Mouse (Mus musculus) neural tube, embryonic 11.5 days (tissue): ENCODE measurements at regions not wholly inside any gene's neighbourhood (a gene's known extent, or its start where the extent isn't known, plus 50 kb on each side); places are given as distances from the start of the nearest gene placed in this dataset.

ENCODE experiments used
- ATAC-seq: fragments of 200-750 bp; cut with Nextera tagmentation; 2 replicates; pipeline ENCODE4 v1.8.0; 2017; ENCODE audit warnings: moderate number of reproducible peaks, mild to moderate bottlenecking, moderate TSS enrichment, moderate library complexity; ENCODE audit not compliant: insufficient read depth, low FRiP score, low TSS enrichment
- DNase-seq: peaks from one replicate; pipeline ENCODE4 v3.0.0-alpha.2; 2015; ENCODE audit warnings: low spot score
- H3K27ac ChIP-seq: fragments of 300-500 bp; sonication (generic); 2 replicates; pipeline ENCODE4 v1.5.1; 2014; ENCODE audit warnings: low read depth, mild to moderate bottlenecking, low read length
- H3K27me3 ChIP-seq: fragments of 300-500 bp; sonication (generic); 2 replicates; pipeline ENCODE4 v1.6.1; 2014; ENCODE audit warnings: mild to moderate bottlenecking, low read length, mixed read lengths; ENCODE audit not compliant: control insufficient read depth, insufficient read depth
- H3K36me3 ChIP-seq: fragments of 300-500 bp; sonication (generic); 2 replicates; pipeline ENCODE4 v1.6.1; 2014; ENCODE audit warnings: mild to moderate bottlenecking, low read length, moderate library complexity, mixed read lengths; ENCODE audit not compliant: control insufficient read depth, insufficient read depth
- H3K4me1 ChIP-seq: fragments of 300-500 bp; sonication (generic); 2 replicates; pipeline ENCODE4 v1.6.1; 2014; ENCODE audit warnings: low read length, mixed read lengths; ENCODE audit not compliant: control insufficient read depth, insufficient read depth
- H3K4me2 ChIP-seq: fragments of 300-500 bp; sonication (generic); 2 replicates; pipeline ENCODE4 v1.6.1; 2014; ENCODE audit warnings: low read depth, mild to moderate bottlenecking, moderate library complexity
- H3K4me3 ChIP-seq: fragments of 300-500 bp; sonication (generic); 2 replicates; pipeline ENCODE4 v1.5.1; 2014; ENCODE audit warnings: low read depth, low read length
- H3K9ac ChIP-seq: fragments of 300-500 bp; sonication (generic); 2 replicates; pipeline ENCODE4 v1.6.1; 2014; ENCODE audit warnings: mild to moderate bottlenecking, low read length
- H3K9me3 ChIP-seq: fragments of 300-500 bp; sonication (generic); 2 replicates; pipeline ENCODE4 v1.6.1; 2016; ENCODE audit warnings: low read length; ENCODE audit not compliant: control insufficient read depth
- WGBS: fragments of 180-500 bp; shearing (Covaris S2); extraction: QIAGEN DNeasy Blood & Tissue Kit; methylation state at CpG from one replicate; pipeline ENCODE4 v1.1.7; 2014; 5-methylcytosine and 5-hydroxymethylcytosine counted together

GRCm38 (mm10) chr7:133521936-133522335, 80.0 kb downstream of the Tex36 start:
- H3K4me2 ChIP-seq, result no peak overlapping the region
- ATAC-seq, result no peak
- no peak overlapping the region for H3K4me3 ChIP-seq
- whole genome bisulfite sequencing, result 92% methylated on average over 3 of the region's 3 CpGs
- H3K27me3 ChIP-seq, result no peaks in the 10 kb centered on the region
- H3K27ac ChIP-seq, result no peak overlapping the region
- H3K9ac ChIP-seq, result no peak overlapping the region
- no peaks in the 10 kb centered on the region for H3K4me1 ChIP-seq
- H3K9me3 ChIP-seq, result no peaks in the 10 kb centered on the region
- no peaks in the 10 kb centered on the region for H3K36me3 ChIP-seq
- DNase-seq, result no peak

- WGBS, result 87% methylated on average over 3 of the region's 3 CpGs
- DNase-seq (no peak), ATAC-seq (no peak)
- Histone ChIP-seq H3K9ac (no peak overlapping the region), H3K4me2 (no peak overlapping the region), H3K4me3 (no peak overlapping the region), H3K9me3 (no peaks in the 10 kb centered on the region), H3K36me3 (no peaks in the 10 kb centered on the region), H3K4me1 (no peaks in the 10 kb centered on the region), H3K27me3 (no peaks in the 10 kb centered on the region), H3K27ac (no peak overlapping the region)
Measured at GRCm38 (mm10) chr7:133518926-133519325, 83.0 kb downstream of the Tex36 start.

- H3K27me3 ChIP-seq, result no peaks in the 10 kb centered on the region
- H3K9me3 ChIP-seq, result no peaks in the 10 kb centered on the region
- 87% methylated on average over 5 of the region's 5 CpGs for WGBS
- H3K27ac ChIP-seq, result no peak overlapping the region
- ATAC-seq (no peak), DNase-seq (no peak)
- no peaks in the 10 kb centered on the region for H3K36me3 ChIP-seq
- no peak overlapping the region for H3K9ac ChIP-seq
- no peak overlapping the region for H3K4me2 ChIP-seq
- H3K4me3 ChIP-seq, result no peak overlapping the region
- no peaks in the 10 kb centered on the region for H3K4me1 ChIP-seq
Measured at GRCm38 (mm10) chr7:133517576-133517975, 84.4 kb downstream of the Tex36 start.

- Histone ChIP-seq H3K27ac (no peak overlapping the region), H3K4me3 (no peak overlapping the region), H3K27me3 (no peaks in the 10 kb centered on the region), H3K4me1 (no peaks in the 10 kb centered on the region), H3K9me3 (no peaks in the 10 kb centered on the region), H3K36me3 (no peaks in the 10 kb centered on the region), H3K9ac (no peak overlapping the region), H3K4me2 (no peak overlapping the region)
- ATAC-seq (no peak), DNase-seq (peak; percentile 31)
- WGBS, result 60% methylated on average over 5 of the region's 5 CpGs
Measured at GRCm38 (mm10) chr7:133510926-133511325, 91.0 kb downstream of the Tex36 start.

- no peak for ATAC-seq
- H3K4me2 ChIP-seq, result no peak overlapping the region
- H3K9ac ChIP-seq, result no peak overlapping the region
- H3K4me3 ChIP-seq, result no peak overlapping the region
- 54% methylated on average over 4 of the region's 4 CpGs for WGBS
- DNase-seq, result no peak
- no peak overlapping the region for H3K27ac ChIP-seq
- H3K4me1 ChIP-seq, result no peaks in the 10 kb centered on the region
- no peaks in the 10 kb centered on the region for H3K36me3 ChIP-seq
- H3K9me3 ChIP-seq, result no peaks in the 10 kb centered on the region
- no peaks in the 10 kb centered on the region for H3K27me3 ChIP-seq
Measured at GRCm38 (mm10) chr7:133509486-133509885, 92.5 kb downstream of the Tex36 start.

GRCm38 (mm10) chr7:133508370-133509012, 93.5 kb downstream of the Tex36 start:
- Histone ChIP-seq H3K9ac (no peak overlapping the region), H3K9me3 (no peaks in the 10 kb centered on the region), H3K27me3 (no peaks in the 10 kb centered on the region), H3K27ac (no peak overlapping the region), H3K4me1 (no peaks in the 10 kb centered on the region), H3K4me2 (no peak overlapping the region), H3K36me3 (no peaks in the 10 kb centered on the region), H3K4me3 (no peak overlapping the region)
- 73% methylated on average over 11 of the region's 11 CpGs for WGBS
- ATAC-seq (no peak), DNase-seq (no peak)

- H3K27me3 ChIP-seq, result no peaks in the 10 kb centered on the region
- 89% methylated on average over 2 of the region's 2 CpGs for WGBS
- H3K9ac ChIP-seq, result no peak overlapping the region
- DNase-seq (no peak), ATAC-seq (no peak)
- H3K4me2 ChIP-seq, result no peak overlapping the region
- H3K4me1 ChIP-seq, result 0 out of 2 replicates have a peak, but pooled peaks cover 3% of the 10 kb centered on the region
- H3K9me3 ChIP-seq, result no peaks in the 10 kb centered on the region
- H3K4me3 ChIP-seq, result no peak overlapping the region
- no peak overlapping the region for H3K27ac ChIP-seq
- no peaks in the 10 kb centered on the region for H3K36me3 ChIP-seq
Measured at GRCm38 (mm10) chr7:133505628-133506027, 96.3 kb downstream of the Tex36 start.

GRCm38 (mm10) chr7:133503946-133504345, 98.0 kb downstream of the Tex36 start:
- no peak overlapping the region for H3K27ac ChIP-seq
- H3K27me3 ChIP-seq, result 0 out of 2 replicates have a peak, but pooled peaks cover 3% of the 10 kb centered on the region
- H3K4me1 ChIP-seq, result 0 out of 2 replicates have a peak, but pooled peaks cover 3% of the 10 kb centered on the region
- H3K4me2 ChIP-seq, result no peak overlapping the region
- ATAC-seq (no peak), DNase-seq (no peak)
- H3K36me3 ChIP-seq, result no peaks in the 10 kb centered on the region
- no peak overlapping the region for H3K4me3 ChIP-seq
- WGBS, result 88% methylated on average over 5 of the region's 5 CpGs
- no peak overlapping the region for H3K9ac ChIP-seq
- H3K9me3 ChIP-seq, result no peaks in the 10 kb centered on the region

GRCm38 (mm10) chr7:133502731-133503130, 99.2 kb downstream of the Tex36 start:
- ATAC-seq (no peak), DNase-seq (no peak)
- Histone ChIP-seq H3K36me3 (no peaks in the 10 kb centered on the region), H3K9me3 (no peaks in the 10 kb centered on the region), H3K27ac (no peak overlapping the region), H3K4me3 (no peak overlapping the region), H3K4me1 (0 out of 2 replicates have a peak, but pooled peaks cover 3% of the 10 kb centered on the region), H3K9ac (no peak overlapping the region), H3K27me3 (0 out of 2 replicates have a peak, but pooled peaks cover 3% of the 10 kb centered on the region), H3K4me2 (no peak overlapping the region)
- WGBS, result 51% methylated on average over 4 of the region's 4 CpGs
